Mouse (Mus musculus) lung, postnatal 0 days (tissue): ENCODE measurements around the gene Tas2r138. TPM values are rescaled to one million over a fixed set of nuclear protein-coding genes. Genes with fewer than 3 reads are reported as not detected.

Experiments
- ATAC-seq: fragments of 200-750 bp; cut with Nextera tagmentation; 2 replicates; pipeline ENCODE4 v1.8.0; 2017; ENCODE audit warnings: moderate library complexity
- DNase-seq: peaks from one replicate; pipeline ENCODE4 v3.0.0-alpha.2; 2016; ENCODE audit warnings: low spot score
- H3K27ac ChIP-seq: fragments of 300-500 bp; sonication (generic); 2 replicates; pipeline ENCODE4 v1.5.1; 2014; ENCODE audit warnings: antibody characterized with exemption, mild to moderate bottlenecking, low read length, mixed read lengths
- H3K27me3 ChIP-seq: fragments of 300-500 bp; sonication (generic); replicated peaks from 2 replicates; pipeline ENCODE4 v1.6.1; 2014; ENCODE audit warnings: low read length, mixed read lengths; ENCODE audit not compliant: insufficient read depth
- H3K36me3 ChIP-seq: fragments of 300-500 bp; sonication (generic); 2 replicates; pipeline ENCODE4 v1.6.1; 2014; ENCODE audit warnings: low read length, mixed read lengths; ENCODE audit not compliant: insufficient read depth
- H3K4me1 ChIP-seq: fragments of 300-500 bp; sonication (generic); 2 replicates; pipeline ENCODE4 v1.6.1; 2014; ENCODE audit warnings: antibody characterized with exemption, low read depth, low read length, mixed read lengths; ENCODE audit not compliant: insufficient read depth
- H3K4me2 ChIP-seq: fragments of 300-500 bp; sonication (generic); replicated peaks from 2 replicates; pipeline ENCODE4 v1.6.1; 2014; ENCODE audit warnings: low read depth, mild to moderate bottlenecking, low read length, moderate library complexity, mixed read lengths
- H3K4me3 ChIP-seq: fragments of 300-500 bp; sonication (generic); 2 replicates; pipeline ENCODE4 v1.5.1; 2014; ENCODE audit warnings: low read depth, low read length
- H3K9ac ChIP-seq: fragments of 300-500 bp; sonication (generic); replicated peaks from 2 replicates; pipeline ENCODE4 v1.6.1; 2014; ENCODE audit warnings: low read depth, mild to moderate bottlenecking
- H3K9me3 ChIP-seq: fragments of 300-500 bp; sonication (generic); 2 replicates; pipeline ENCODE4 v1.6.1; 2016; ENCODE audit warnings: low read length, mixed read lengths
- CTCF ChIP-seq: IDR thresholded peaks from 2 replicates; pipeline ENCODE4 v1.5.1; 2016; ENCODE audit warnings: antibody characterized with exemption, mild to moderate bottlenecking
- EP300 ChIP-seq: IDR thresholded peaks from 2 replicates; pipeline ENCODE4 v1.6.1; 2016; ENCODE audit warnings: antibody characterized with exemption, mild to moderate bottlenecking, control low read depth
- WGBS: fragments of 180-500 bp; shearing (Covaris S2); extraction: QIAGEN DNeasy Blood & Tissue Kit; methylation state at CpG from one replicate; pipeline ENCODE4 v1.1.7; 2014; 5-methylcytosine and 5-hydroxymethylcytosine counted together
- polyA plus RNA-seq: library from polyadenylated mRNA; unstranded; fragments of >200 nt; fragmentation: Nextera tagmentation; extraction: Ambion mirVana; gene quantifications from 2 replicates; pipeline ENCODE4 v1.2.1, GENCODE M21; 2015

Tas2r138 gene
- not detected in 2 replicates for polyA plus RNA-seq

- H3K4me1 ChIP-seq, result no peaks in the 10 kb centered on the region
- no peak within 1 kb of the TSS for H3K4me3 ChIP-seq
- no peaks in the 10 kb centered on the region for H3K27me3 ChIP-seq
- DNase-seq (no peak), ATAC-seq (no peak)
- no peak within 1 kb of the TSS for H3K4me2 ChIP-seq
- WGBS, result 86% methylated on average over 4 of the region's 4 CpGs
- H3K27ac ChIP-seq, result no peak within 1 kb of the TSS
- TF ChIP-seq CTCF (no peak), EP300 (no peak)
- H3K9ac ChIP-seq, result no peak within 1 kb of the TSS
- no peaks in the 10 kb centered on the region for H3K9me3 ChIP-seq
- no peaks in the 10 kb centered on the region for H3K36me3 ChIP-seq
These were observed at the start of gene Tas2r138 for GRCm38 (mm10) chr6:40613260-40613852. Tas2r138 (minus strand) TSS chr6:40613310.

GRCm38 (mm10) chr6:40660930-40661329 lies 47.8 kb upstream of the Tas2r138 start:
- no peak overlapping the region for H3K9ac ChIP-seq
- 33% methylated on average over 2 of the region's 2 CpGs for WGBS
- ATAC-seq (no peak), DNase-seq (no peak)
- H3K27me3 ChIP-seq, result no peaks in the 10 kb centered on the region
- no peak overlapping the region for H3K4me2 ChIP-seq
- TF ChIP-seq CTCF, result no peak
- TF ChIP-seq EP300, result no peak
- no peaks in the 10 kb centered on the region for H3K36me3 ChIP-seq
- H3K9me3 ChIP-seq, result no peaks in the 10 kb centered on the region
- H3K4me1 ChIP-seq, result no peaks in the 10 kb centered on the region
- no peak overlapping the region for H3K27ac ChIP-seq
- H3K4me3 ChIP-seq, result no peak overlapping the region

GRCm38 (mm10) chr6:40650953-40651352 lies 37.8 kb upstream of the Tas2r138 start:
- WGBS, result 83% methylated on average over 1 of the region's 1 CpGs
- Histone ChIP-seq H3K4me3 (no peak overlapping the region), H3K4me1 (no peaks in the 10 kb centered on the region), H3K36me3 (no peaks in the 10 kb centered on the region), H3K27ac (no peak overlapping the region), H3K9me3 (no peaks in the 10 kb centered on the region), H3K4me2 (no peak overlapping the region), H3K27me3 (no peaks in the 10 kb centered on the region), H3K9ac (no peak overlapping the region)
- DNase-seq (no peak), ATAC-seq (no peak)
- no peak for TF ChIP-seq CTCF
- TF ChIP-seq EP300, result no peak

- H3K27me3 ChIP-seq, result no peaks in the 10 kb centered on the region
- no peak for TF ChIP-seq CTCF
- no peak for TF ChIP-seq EP300
- WGBS, result 76% methylated on average over 8 of the region's 8 CpGs
- H3K36me3 ChIP-seq, result no peaks in the 10 kb centered on the region
- H3K27ac ChIP-seq, result no peak overlapping the region
- no peaks in the 10 kb centered on the region for H3K9me3 ChIP-seq
- no peak overlapping the region for H3K4me2 ChIP-seq
- no peaks in the 10 kb centered on the region for H3K4me1 ChIP-seq
- no peak overlapping the region for H3K9ac ChIP-seq
- no peak for DNase-seq
- H3K4me3 ChIP-seq, result no peak overlapping the region
- no peak for ATAC-seq
These were observed 32.6 kb upstream of the Tas2r138 start for GRCm38 (mm10) chr6:40645701-40646100.

- no peak overlapping the region for H3K27ac ChIP-seq
- no peak overlapping the region for H3K4me3 ChIP-seq
- ATAC-seq (no peak), DNase-seq (no peak)
- H3K4me1 ChIP-seq, result no peaks in the 10 kb centered on the region
- no peak overlapping the region for H3K9ac ChIP-seq
- no peaks in the 10 kb centered on the region for H3K9me3 ChIP-seq
- TF ChIP-seq EP300 (no peak), CTCF (no peak)
- H3K27me3 ChIP-seq, result no peaks in the 10 kb centered on the region
- no peaks in the 10 kb centered on the region for H3K36me3 ChIP-seq
- H3K4me2 ChIP-seq, result no peak overlapping the region
- 65% methylated on average over 8 of the region's 8 CpGs for WGBS
These were observed 27.8 kb upstream of the Tas2r138 start for GRCm38 (mm10) chr6:40640710-40641538.

GRCm38 (mm10) chr6:40637755-40638154 lies 24.6 kb upstream of the Tas2r138 start:
- Histone ChIP-seq H3K36me3 (no peaks in the 10 kb centered on the region), H3K27ac (no peak overlapping the region), H3K4me2 (no peak overlapping the region), H3K9ac (no peak overlapping the region), H3K4me3 (no peak overlapping the region), H3K27me3 (no peaks in the 10 kb centered on the region), H3K4me1 (no peaks in the 10 kb centered on the region), H3K9me3 (no peaks in the 10 kb centered on the region)
- DNase-seq (no peak), ATAC-seq (no peak)
- 93% methylated on average over 5 of the region's 5 CpGs for WGBS
- no peak for TF ChIP-seq EP300
- no peak for TF ChIP-seq CTCF
